Mouse (Mus musculus) CH12.LX (cell line): ENCODE results near the gene Ttc3. TPM values are rescaled to one million over a fixed set of nuclear protein-coding genes. Genes with fewer than 3 reads are reported as not detected.

Experiments used
- DNase-seq: peaks from one replicate; pipeline ENCODE4 v3.0.0-alpha.2; 2013; ENCODE audit errors: extremely low read depth
- H3K27ac ChIP-seq: 2 replicates; pipeline ENCODE4 v1.5.1; 2012; ENCODE audit warnings: low read depth, mild to moderate bottlenecking, control low read depth, moderate library complexity; ENCODE audit not compliant: insufficient read depth
- H3K27me3 ChIP-seq: replicated peaks from 2 replicates; pipeline ENCODE3; 2012; ENCODE audit warnings: inconsistent platforms
- H3K36me3 ChIP-seq, 2 experiments: replicated peaks in 1 of 2; 2 replicates each; pipeline versions ENCODE3 to v1.6.1; 2012; ENCODE audit warnings: inconsistent platforms in 1 of 2, low read length in 1 of 2, mild to moderate bottlenecking in 1 of 2, mixed read lengths in 1 of 2, moderate library complexity in 1 of 2; ENCODE audit not compliant: control insufficient read depth in 1 of 2, insufficient read depth in 1 of 2
- H3K4me1 ChIP-seq, 2 experiments: 2 replicates each; pipeline ENCODE4 v1.6.1; 2012; ENCODE audit warnings: inconsistent platforms in 1 of 2, moderate library complexity in 1 of 2; ENCODE audit not compliant: insufficient read depth in 2 of 2, control insufficient read depth in 1 of 2
- H3K4me2 ChIP-seq: 2 replicates; pipeline ENCODE4 v1.6.1; 2012; ENCODE audit warnings: low read depth, mild to moderate bottlenecking, control low read depth; ENCODE audit not compliant: poor library complexity, insufficient read depth, severe bottlenecking
- H3K4me3 ChIP-seq, 3 experiments: fragments of 150-350 bp in 1 of 3; sonication (generic) in 1 of 3; replicated peaks in 1 of 3; 2 replicates each; pipeline versions ENCODE3 to v1.5.1; 2011 to 2012; ENCODE audit warnings: low read depth in 2 of 3, low read length in 2 of 3, mild to moderate bottlenecking in 2 of 3, moderate library complexity in 2 of 3, control low read depth in 1 of 3, improper control_type of control experiment in 1 of 3, inconsistent platforms in 1 of 3, mixed read lengths in 1 of 3; ENCODE audit not compliant: poor library complexity in 1 of 3
- H3K79me2 ChIP-seq: replicated peaks from 2 replicates; pipeline ENCODE4 v1.6.1; 2012; ENCODE audit warnings: mild to moderate bottlenecking, moderate library complexity; ENCODE audit not compliant: control insufficient read depth, poor library complexity, insufficient read depth, severe bottlenecking; ENCODE audit errors: extremely low read depth
- H3K9ac ChIP-seq: 2 replicates; pipeline ENCODE4 v1.6.1; 2012; ENCODE audit warnings: low read depth, mild to moderate bottlenecking, control low read depth, moderate library complexity; ENCODE audit not compliant: insufficient read depth
- H3K9me3 ChIP-seq: replicated peaks from 2 replicates; pipeline ENCODE3; 2012; ENCODE audit warnings: low read length, inconsistent platforms, mixed read lengths
- BHLHE40 ChIP-seq: IDR thresholded peaks from 2 replicates; pipeline ENCODE4 v1.6.1; 2011; ENCODE audit warnings: mild to moderate bottlenecking, low read depth, low read length, improper control_type of control experiment
- CTCF ChIP-seq, 2 experiments: IDR thresholded peaks in 1 of 2; conservative IDR thresholded peaks in 1 of 2; 2 replicates each; pipeline ENCODE4 v1.5.1; 2011 to 2012; ENCODE audit warnings: low read depth in 2 of 2, low read length in 2 of 2, improper control_type of control experiment in 1 of 2, inconsistent platforms in 1 of 2, mild to moderate bottlenecking in 1 of 2, moderate library complexity in 1 of 2
- ETS1 ChIP-seq: conservative IDR thresholded peaks from 2 replicates; pipeline ENCODE4 v1.6.1; 2012; ENCODE audit warnings: low read depth, mild to moderate bottlenecking, inconsistent platforms, low read length, improper control_type of control experiment, moderate library complexity
- MAFK ChIP-seq: IDR thresholded peaks from 2 replicates; pipeline ENCODE4 v1.6.1; 2011; ENCODE audit warnings: low read length, improper control_type of control experiment; ENCODE audit not compliant: insufficient replicate concordance
- MAX ChIP-seq: IDR thresholded peaks from 2 replicates; pipeline ENCODE4 v1.6.1; 2011; ENCODE audit warnings: low read length, improper control_type of control experiment
- MAZ ChIP-seq: IDR thresholded peaks from 2 replicates; pipeline ENCODE4 v1.6.1; 2012; ENCODE audit warnings: low read depth, mild to moderate bottlenecking, inconsistent platforms, low read length, improper control_type of control experiment, moderate library complexity
- MXI1 ChIP-seq: IDR thresholded peaks from 2 replicates; pipeline ENCODE4 v1.6.1; 2011; ENCODE audit warnings: mild to moderate bottlenecking, low read depth, low read length, improper control_type of control experiment
- MYC ChIP-seq: IDR thresholded peaks from 2 replicates; pipeline ENCODE4 v1.6.1; 2011; ENCODE audit warnings: low read depth, mild to moderate bottlenecking, improper control_type of control experiment, low read length
- NRF1 ChIP-seq: IDR thresholded peaks from 2 replicates; pipeline ENCODE4 v1.6.1; 2014; ENCODE audit warnings: low read depth, mild to moderate bottlenecking, inconsistent platforms, low read length, improper control_type of control experiment, moderate library complexity
- RAD21 ChIP-seq: IDR thresholded peaks from 2 replicates; pipeline ENCODE4 v1.6.1; 2011; ENCODE audit warnings: low read depth, mild to moderate bottlenecking, low read length, improper control_type of control experiment, moderate library complexity
- SIN3A ChIP-seq: IDR thresholded peaks from 2 replicates; pipeline ENCODE4 v1.6.1; 2012; ENCODE audit warnings: low read length, improper control_type of control experiment, inconsistent platforms
- TCF12 ChIP-seq: IDR thresholded peaks from 2 replicates; pipeline ENCODE4 v1.6.1; 2014; ENCODE audit warnings: low read depth, mild to moderate bottlenecking, inconsistent platforms, low read length, improper control_type of control experiment
- USF2 ChIP-seq: conservative IDR thresholded peaks from 2 replicates; pipeline ENCODE4 v1.6.1; 2011; ENCODE audit warnings: low read depth, low read length, improper control_type of control experiment
- dilution Hi-C: fragments of 300-500 bp; cut with MboI; formaldehyde crosslinking; loops from 2 replicates; pipeline ENCODE4 v1.14.3; 2020; ENCODE audit warnings: low sequenced_read_pairs; ENCODE audit not compliant: extremely low pct_unique_long_range_greater_than_20kb, extremely low pct_ligation_motif_present
- in situ Hi-C: fragments of 300-500 bp; cut with MboI; formaldehyde crosslinking; loops from 3 replicates; pipeline ENCODE4 v1.14.3; 2019; ENCODE audit warnings: low sequenced_read_pairs, low pct_ligation_motif_present, low pct_unique_long_range_greater_than_20kb, mixed read lengths
- polyA plus RNA-seq: library from polyadenylated mRNA; unstranded; fragments of >175 nt; gene quantifications from 2 replicates; pipeline ENCODE4 v1.2.1, GENCODE M21; 2012; ENCODE audit warnings: low read depth; ENCODE audit not compliant: insufficient read length
- total RNA-seq, 2 experiments: library from RNA; depleted of rRNA; stranded (reverse); fragments of 300-350 nt in 1 of 2; fragments of >200 nt in 1 of 2; gene quantifications; 2 replicates each; pipeline ENCODE4 v1.2.3; 2012 to 2014

Gene Ttc3
- total and polyA plus RNA-seq, 3 experiments: 59.0 to 74.5 (median 73.4) TPM

GRCm38 (mm10) chr16:94369596-94370172, 734 bp upstream of the Ttc3 start:
- peaks cover 18% of the 10 kb centered on the region for H3K79me2 ChIP-seq
- 0 out of 2 replicates have a peak, but pooled peaks have one; percentile 29 for TF ChIP-seq SIN3A
- TF ChIP-seq USF2: no peak
- peak overlapping the region; percentile 84 for H3K4me2 ChIP-seq
- dilution Hi-C loops (no loop called here), in situ Hi-C loops (no loop called here)
- H3K9ac ChIP-seq: peak overlapping the region; percentile 77
- no peak overlapping the region; the same call in 1 of the 2 replicates for H3K27ac ChIP-seq
- no peaks in the 10 kb centered on the region for H3K27me3 ChIP-seq
- H3K4me3 ChIP-seq: peak overlapping the region; percentile 73 to 94 (median 83)
- peaks cover 6 to 51% of the 10 kb centered on the region in 2 experiments; a peak in 3 of 4 replicates for H3K4me1 ChIP-seq
- no peaks in the 10 kb centered on the region for H3K9me3 ChIP-seq
- DNase-seq: peak; percentile 21
- H3K36me3 ChIP-seq: peaks cover 4 to 25% of the 10 kb centered on the region in 2 experiments

GRCm38 (mm10) chr16:94370915-94371300, 490 bp downstream of the Ttc3 start:
- Histone ChIP-seq H3K4me2 (0 out of 2 replicates have a peak overlapping the region, but pooled peaks have one; percentile 13), H3K9ac (peak overlapping the region; percentile 77), H3K9me3 (no peaks in the 10 kb centered on the region), H3K79me2 (peaks cover 31% of the 10 kb centered on the region), H3K4me3 (peak overlapping the region; percentile 73 to 94 (median 83)), H3K36me3 (peaks cover 2 to 16% of the 10 kb centered on the region in 2 experiments), H3K27ac (peak overlapping the region; percentile 33), H3K4me1 (peaks cover 8 to 57% of the 10 kb centered on the region in 2 experiments; a peak in 3 of 4 replicates), H3K27me3 (no peaks in the 10 kb centered on the region)
- TF ChIP-seq MAX: 0 out of 2 replicates have a peak, but pooled peaks have one; percentile 5
- TF ChIP-seq BHLHE40: no peak
- TF ChIP-seq MAFK: no peak
- peak; percentile 45; the same call in 1 of the 2 replicates for TF ChIP-seq MAZ
- 0 out of 2 replicates have a peak, but pooled peaks have one; percentile 13 for TF ChIP-seq TCF12
- no peak for TF ChIP-seq CTCF (conservative IDR thresholded peaks at IDR 0.05 in 1 of 2, IDR thresholded peaks at IDR 0.05 in 1 of 2; ENCODE audit: low read depth in 2 of 2, low read length in 2 of 2)
- no peak for TF ChIP-seq MYC
- TF ChIP-seq ETS1: no peak
- peak; percentile 62 for TF ChIP-seq MXI1
- TF ChIP-seq NRF1: no peak
- TF ChIP-seq RAD21: no peak
- DNase-seq: peak; percentile 67
- in situ Hi-C loops (no loop called here), dilution Hi-C loops (no loop called here)
